Mouse (Mus musculus) kidney, embryonic 14.5 days (tissue): ENCODE data around the gene Sergef. TPM values are rescaled to one million over a fixed set of nuclear protein-coding genes. Genes with fewer than 3 reads are reported as not detected.

Experiments used
- ATAC-seq: fragments of 200-750 bp; cut with Nextera tagmentation; 2 replicates; pipeline ENCODE4 v1.8.0; 2017; ENCODE audit warnings: moderate number of reproducible peaks, mild to moderate bottlenecking, moderate TSS enrichment, moderate library complexity; ENCODE audit not compliant: low FRiP score, low TSS enrichment
- H3K27ac ChIP-seq: fragments of 300-500 bp; sonication (generic); 2 replicates; pipeline ENCODE4 v1.5.1; 2014; ENCODE audit warnings: low read depth, mild to moderate bottlenecking, low read length, moderate library complexity, mixed read lengths
- H3K27me3 ChIP-seq: fragments of 300-500 bp; sonication (generic); 2 replicates; pipeline ENCODE4 v1.6.1; 2014; ENCODE audit warnings: mild to moderate bottlenecking, low read length; ENCODE audit not compliant: control insufficient read depth, insufficient read depth
- H3K36me3 ChIP-seq: fragments of 300-500 bp; sonication (generic); 2 replicates; pipeline ENCODE4 v1.6.1; 2014; ENCODE audit warnings: low read length, mixed read lengths; ENCODE audit not compliant: control insufficient read depth, insufficient read depth
- H3K4me1 ChIP-seq: fragments of 300-500 bp; sonication (generic); 2 replicates; pipeline ENCODE4 v1.6.1; 2014; ENCODE audit warnings: low read length, mixed read lengths; ENCODE audit not compliant: control insufficient read depth, insufficient read depth
- H3K4me2 ChIP-seq: fragments of 300-500 bp; sonication (generic); replicated peaks from 2 replicates; pipeline ENCODE4 v1.6.1; 2014; ENCODE audit warnings: low read depth, mild to moderate bottlenecking, low read length
- H3K4me3 ChIP-seq: fragments of 300-500 bp; sonication (generic); 2 replicates; pipeline ENCODE4 v1.5.1; 2014; ENCODE audit warnings: mild to moderate bottlenecking, low read length
- H3K9ac ChIP-seq: fragments of 300-500 bp; sonication (generic); 2 replicates; pipeline ENCODE4 v1.6.1; 2014; ENCODE audit warnings: low read depth, mild to moderate bottlenecking, low read length, moderate library complexity
- H3K9me3 ChIP-seq: fragments of 300-500 bp; sonication (generic); 2 replicates; pipeline ENCODE4 v1.6.1; 2016; ENCODE audit warnings: low read length; ENCODE audit not compliant: control insufficient read depth
- WGBS: fragments of 180-500 bp; shearing (Covaris S2); extraction: QIAGEN DNeasy Blood & Tissue Kit; methylation state at CpG from one replicate; pipeline ENCODE4 v1.1.7; 2014; 5-methylcytosine and 5-hydroxymethylcytosine counted together
- polyA plus RNA-seq: library from polyadenylated mRNA; unstranded; fragments of >200 nt; fragmentation: Nextera tagmentation; extraction: Ambion mirVana; gene quantifications from 2 replicates; pipeline ENCODE4 v1.2.1, GENCODE M21; 2014

The Sergef gene
- polyA plus RNA-seq, 1 experiment from 2014 or later: 15.7 TPM

DNA sequence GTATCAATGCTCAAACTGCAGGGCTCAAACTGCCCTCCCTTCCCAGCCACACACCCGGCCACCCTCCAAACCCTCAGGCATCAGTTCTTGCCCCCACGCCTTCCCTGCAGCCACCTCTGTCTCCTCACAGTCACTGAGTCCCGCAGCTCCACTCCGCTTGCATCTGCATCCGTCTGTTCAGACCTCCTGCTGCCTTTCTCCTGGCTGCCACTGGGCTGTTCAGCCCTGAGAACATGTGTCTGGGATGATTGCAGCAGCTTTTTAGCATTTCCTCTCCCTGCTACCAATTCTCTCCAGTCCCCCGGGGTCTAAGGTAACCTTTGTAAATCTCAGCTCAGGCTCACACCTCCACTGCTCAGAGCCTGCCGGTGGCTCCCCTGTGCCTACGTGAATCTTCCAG, 109.7 kb downstream of the Sergef start:
- Histone ChIP-seq H3K4me3 (no peak overlapping the region), H3K36me3 (no peaks in the 10 kb centered on the region), H3K9ac (no peak overlapping the region), H3K9me3 (no peaks in the 10 kb centered on the region), H3K4me2 (no peak overlapping the region), H3K27ac (no peak overlapping the region), H3K27me3 (no peaks in the 10 kb centered on the region), H3K4me1 (no peaks in the 10 kb centered on the region)
- no peak for ATAC-seq
- WGBS: 58% methylated on average over 8 of the region's 8 CpGs

DNA sequence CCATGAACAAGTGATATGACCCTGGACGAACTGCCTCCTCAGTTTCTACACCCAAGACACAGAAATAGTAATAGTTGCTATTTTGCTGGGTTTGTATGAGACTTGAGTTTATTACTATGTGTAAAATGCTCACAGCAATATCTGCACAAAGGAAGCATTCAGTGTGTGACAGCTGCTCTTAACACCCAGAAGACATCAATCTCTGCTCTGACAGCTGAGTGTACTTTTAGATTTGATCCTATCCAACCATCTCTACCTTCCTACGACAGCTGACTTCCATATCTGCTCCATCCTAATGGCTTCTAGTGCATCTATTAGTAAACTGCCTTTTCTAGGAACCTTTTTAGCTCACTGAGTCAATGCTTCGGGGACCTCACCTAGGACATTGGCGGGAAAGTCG, 110.3 kb downstream of the Sergef start:
- no peak for ATAC-seq
- Histone ChIP-seq H3K9ac (no peak overlapping the region), H3K4me2 (no peak overlapping the region), H3K4me3 (no peak overlapping the region), H3K9me3 (no peaks in the 10 kb centered on the region), H3K36me3 (no peaks in the 10 kb centered on the region), H3K27ac (no peak overlapping the region), H3K27me3 (no peaks in the 10 kb centered on the region), H3K4me1 (no peaks in the 10 kb centered on the region)
- 88% methylated on average over 5 of the region's 5 CpGs for WGBS

DNA sequence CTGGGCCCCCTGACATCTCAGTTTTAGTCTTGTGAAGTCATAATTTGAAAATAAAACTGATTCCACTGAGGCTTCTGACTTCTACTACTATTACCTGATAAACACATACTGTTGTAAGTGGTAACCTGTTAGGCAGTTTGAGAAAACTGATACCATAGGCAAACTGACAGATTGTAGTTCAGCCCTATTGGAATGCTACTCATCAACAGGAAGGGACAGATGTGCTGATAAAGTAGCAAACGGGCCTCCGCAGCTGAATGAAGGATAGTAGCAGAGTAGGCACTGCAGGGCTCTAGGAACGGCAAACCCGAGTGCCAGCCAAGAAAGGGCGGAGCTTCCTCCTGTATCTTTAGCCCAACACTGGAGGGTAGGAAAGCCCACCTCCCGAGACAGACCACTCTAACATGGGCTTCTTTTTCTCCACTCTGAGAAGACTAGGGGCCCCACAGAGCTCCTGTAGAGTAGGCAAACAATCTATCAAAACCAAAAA, 112.9 kb downstream of the Sergef start:
- Histone ChIP-seq H3K4me1 (no peaks in the 10 kb centered on the region), H3K9ac (no peak overlapping the region), H3K36me3 (no peaks in the 10 kb centered on the region), H3K9me3 (no peaks in the 10 kb centered on the region), H3K4me2 (no peak overlapping the region), H3K27ac (no peak overlapping the region), H3K27me3 (no peaks in the 10 kb centered on the region), H3K4me3 (no peak overlapping the region)
- ATAC-seq: no peak
- 72% methylated on average over 6 of the region's 6 CpGs for WGBS

DNA sequence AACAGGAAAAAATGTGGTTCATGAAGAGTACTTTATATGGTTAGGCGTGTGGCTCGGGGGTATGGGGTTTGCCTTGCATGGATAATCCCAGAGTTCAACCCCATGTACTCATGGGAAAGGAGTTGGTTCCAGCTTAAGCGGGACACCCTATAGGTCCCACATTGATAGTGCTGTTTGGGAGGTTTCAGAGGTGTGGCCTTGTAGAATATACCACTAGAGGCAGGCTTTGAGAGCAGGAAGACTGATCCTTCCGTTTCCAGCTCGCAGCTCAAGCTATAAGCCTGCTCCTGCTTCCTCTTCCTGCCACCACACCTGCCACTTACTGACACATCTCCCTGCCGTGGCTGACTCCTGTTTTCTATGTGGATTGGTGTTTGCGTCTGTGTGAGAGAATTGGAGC, 116.4 kb downstream of the Sergef start:
- 86% methylated on average over 7 of the region's 7 CpGs for WGBS
- Histone ChIP-seq H3K36me3 (no peaks in the 10 kb centered on the region), H3K9ac (no peak overlapping the region), H3K27ac (no peak overlapping the region), H3K4me3 (no peak overlapping the region), H3K4me1 (no peaks in the 10 kb centered on the region), H3K9me3 (no peaks in the 10 kb centered on the region), H3K4me2 (no peak overlapping the region), H3K27me3 (no peaks in the 10 kb centered on the region)
- no peak for ATAC-seq

DNA sequence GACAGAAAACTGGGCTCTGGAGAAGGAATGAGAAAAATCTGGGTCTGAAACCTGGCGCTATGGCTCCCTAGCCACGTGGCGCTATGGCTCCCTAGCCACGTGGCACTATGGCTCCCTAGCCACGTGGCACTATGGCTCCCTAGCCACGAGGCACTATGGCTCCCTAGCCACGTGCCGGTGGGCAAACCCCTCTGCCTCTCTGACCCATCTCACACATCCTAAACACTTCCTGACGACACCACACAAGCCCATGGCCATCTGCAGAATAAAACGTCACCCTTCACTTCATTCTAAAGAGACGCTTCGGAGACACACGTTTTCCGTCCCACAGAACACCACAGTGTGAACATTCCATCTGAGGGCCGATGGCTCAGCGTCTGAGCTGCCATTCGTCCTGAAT, 117.8 kb downstream of the Sergef start:
- Histone ChIP-seq H3K4me3 (no peak overlapping the region), H3K9me3 (no peaks in the 10 kb centered on the region), H3K27ac (no peak overlapping the region), H3K27me3 (no peaks in the 10 kb centered on the region), H3K9ac (no peak overlapping the region), H3K4me2 (no peak overlapping the region), H3K36me3 (no peaks in the 10 kb centered on the region), H3K4me1 (no peaks in the 10 kb centered on the region)
- WGBS: 91% methylated on average over 17 of the region's 17 CpGs
- ATAC-seq: no peak

DNA sequence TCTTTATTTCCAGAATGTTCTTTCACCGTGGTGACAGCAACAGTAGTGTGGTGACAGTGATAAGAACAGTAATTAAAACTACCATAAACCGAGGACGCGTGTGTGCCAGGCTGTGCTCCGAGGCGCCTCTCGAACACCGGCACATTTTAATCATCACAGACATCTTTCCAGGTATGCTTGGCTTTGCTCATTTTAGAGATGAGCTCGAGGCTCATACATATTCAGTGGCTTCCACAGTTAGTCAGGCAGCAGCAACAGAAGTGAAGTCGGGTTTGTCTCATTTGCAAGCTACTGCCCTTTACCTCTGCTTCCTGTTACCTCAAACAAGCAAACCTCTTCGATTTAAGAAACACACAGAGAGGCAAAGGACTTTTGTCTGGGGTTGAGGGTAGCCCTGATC, 120.5 kb downstream of the Sergef start:
- H3K27ac ChIP-seq: no peak overlapping the region
- H3K36me3 ChIP-seq: no peaks in the 10 kb centered on the region
- no peaks in the 10 kb centered on the region for H3K27me3 ChIP-seq
- H3K9ac ChIP-seq: no peak overlapping the region
- H3K4me3 ChIP-seq: no peak overlapping the region
- H3K4me1 ChIP-seq: no peaks in the 10 kb centered on the region
- no peak for ATAC-seq
- no peaks in the 10 kb centered on the region for H3K9me3 ChIP-seq
- WGBS: 79% methylated on average over 11 of the region's 11 CpGs
- no peak overlapping the region for H3K4me2 ChIP-seq

DNA sequence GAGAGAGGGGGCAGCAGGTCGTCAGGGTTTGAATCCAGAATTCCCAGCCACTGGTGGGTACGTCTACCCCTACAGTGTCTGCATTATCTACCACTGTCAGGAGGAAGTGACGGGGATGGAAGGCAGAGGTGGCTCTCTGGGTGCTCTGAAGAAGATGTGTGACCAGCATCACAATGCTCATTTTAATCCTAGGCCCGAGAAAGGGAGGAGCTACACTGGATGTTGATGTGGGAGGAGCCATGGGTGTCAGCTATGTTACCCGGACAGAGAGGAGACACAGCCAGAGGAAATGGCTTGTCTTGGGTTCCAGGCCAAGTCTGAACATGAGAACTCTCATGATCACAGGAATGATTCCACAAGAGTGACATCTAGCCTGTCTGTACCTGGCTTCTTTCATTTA, 122.4 kb downstream of the Sergef start:
- H3K27me3 ChIP-seq: no peaks in the 10 kb centered on the region
- 63% methylated on average over 5 of the region's 5 CpGs for WGBS
- no peaks in the 10 kb centered on the region for H3K9me3 ChIP-seq
- H3K4me3 ChIP-seq: no peak overlapping the region
- no peak overlapping the region for H3K27ac ChIP-seq
- H3K4me1 ChIP-seq: no peaks in the 10 kb centered on the region
- no peak for ATAC-seq
- no peaks in the 10 kb centered on the region for H3K36me3 ChIP-seq
- H3K9ac ChIP-seq: no peak overlapping the region
- H3K4me2 ChIP-seq: no peak overlapping the region

DNA sequence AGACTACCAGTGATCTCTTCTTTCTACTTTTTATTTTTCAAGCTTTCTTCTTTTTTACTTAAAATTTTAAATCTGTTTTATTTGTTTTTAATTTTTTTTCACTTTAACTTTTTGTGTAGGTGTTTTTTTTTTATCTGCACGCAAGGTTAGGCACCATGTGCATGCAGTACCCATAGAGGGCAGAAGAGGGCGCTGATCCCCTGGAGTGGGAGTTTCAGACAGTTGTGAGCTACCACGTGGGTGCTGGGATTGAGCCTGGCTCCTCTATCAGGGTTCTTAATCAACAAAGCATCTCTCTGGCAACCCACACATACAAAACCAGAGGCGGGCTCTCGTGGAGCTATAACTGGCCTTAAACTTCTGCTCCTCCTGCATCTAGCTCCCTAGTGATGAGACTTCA, 123.6 kb downstream of the Sergef start:
- H3K4me3 ChIP-seq: no peak overlapping the region
- no peak overlapping the region for H3K4me2 ChIP-seq
- no peaks in the 10 kb centered on the region for H3K9me3 ChIP-seq
- no peak overlapping the region for H3K9ac ChIP-seq
- H3K27me3 ChIP-seq: no peaks in the 10 kb centered on the region
- no peaks in the 10 kb centered on the region for H3K36me3 ChIP-seq
- 83% methylated on average over 5 of the region's 5 CpGs for WGBS
- H3K27ac ChIP-seq: no peak overlapping the region
- H3K4me1 ChIP-seq: no peaks in the 10 kb centered on the region
- no peak for ATAC-seq

DNA sequence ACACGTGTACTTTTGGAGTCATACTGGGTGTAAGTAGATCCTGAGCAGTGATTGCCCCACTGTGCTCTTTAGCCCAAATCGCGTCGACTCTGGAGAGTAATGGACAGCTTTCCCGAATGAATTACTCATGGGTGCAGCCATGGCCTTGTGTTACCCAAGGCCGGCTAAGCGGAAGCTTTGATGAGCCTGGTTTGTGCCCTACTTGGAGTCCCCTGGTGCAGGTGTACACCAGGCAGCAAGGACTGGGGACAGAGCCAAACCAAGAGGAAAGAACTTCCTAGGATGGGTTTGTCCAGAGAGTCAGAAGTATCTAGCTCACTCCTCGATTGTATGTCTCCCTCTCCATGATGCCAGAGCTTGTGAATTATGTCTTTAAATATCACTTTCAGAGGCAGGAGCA, 124.6 kb downstream of the Sergef start:
- no peak for ATAC-seq
- Histone ChIP-seq H3K4me2 (no peak overlapping the region), H3K9ac (no peak overlapping the region), H3K36me3 (no peaks in the 10 kb centered on the region), H3K4me3 (no peak overlapping the region), H3K9me3 (no peaks in the 10 kb centered on the region), H3K4me1 (no peaks in the 10 kb centered on the region), H3K27me3 (no peaks in the 10 kb centered on the region), H3K27ac (no peak overlapping the region)
- 89% methylated on average over 8 of the region's 8 CpGs for WGBS

DNA sequence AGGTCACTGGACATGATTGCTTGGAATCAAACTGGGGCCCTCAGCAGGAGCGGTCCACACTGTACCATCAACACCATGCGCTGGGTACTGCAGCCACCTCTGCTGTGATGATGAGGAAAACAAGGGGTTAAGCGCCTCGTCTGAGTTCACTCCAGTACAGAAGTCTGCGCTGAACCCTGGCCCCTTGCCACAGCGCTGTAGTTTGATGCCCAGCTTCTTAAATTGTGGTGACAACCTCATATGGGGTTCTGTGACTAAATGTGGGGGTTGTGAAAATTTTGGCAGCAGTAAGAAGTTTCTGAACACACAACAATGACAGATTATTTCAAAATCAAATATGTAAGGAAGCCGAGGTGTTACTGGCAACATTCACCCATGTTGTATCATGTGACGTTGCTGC, 126.0 kb downstream of the Sergef start:
- no peaks in the 10 kb centered on the region for H3K27me3 ChIP-seq
- H3K27ac ChIP-seq: no peak overlapping the region
- no peak overlapping the region for H3K4me3 ChIP-seq
- H3K36me3 ChIP-seq: no peaks in the 10 kb centered on the region
- 86% methylated on average over 8 of the region's 8 CpGs for WGBS
- no peaks in the 10 kb centered on the region for H3K9me3 ChIP-seq
- no peak overlapping the region for H3K4me2 ChIP-seq
- H3K9ac ChIP-seq: no peak overlapping the region
- no peaks in the 10 kb centered on the region for H3K4me1 ChIP-seq
- ATAC-seq: no peak
